Mouse (Mus musculus): ENCODE results near the gene Fam219a.

GRCm38 (mm10) chr4:41471384-41471689 is 98.0 kb downstream of the Fam219a start:
- TF ChIP-seq CTCF (conservative IDR thresholded peaks at IDR 0.05; ENCODE audit: low read length) = no peak
- TF ChIP-seq NANOG (IDR thresholded peaks at IDR 0.05; ENCODE audit: borderline replicate concordance, low read length) = no peak

Data from E14TG2a.4 (cell line).